Mouse (Mus musculus): ENCODE measurements at regions not wholly inside any gene's neighbourhood (a gene's known extent, or its start where the extent isn't known, plus 50 kb on each side); places are given as distances from the start of the nearest gene placed in this dataset.

- DNase-seq (ENCODE audit: low spot score) (no peak), ATAC-seq (replicated peaks; ENCODE audit: low FRiP score) (no peak)
- no peak overlapping the region for H3K9ac ChIP-seq (ENCODE audit: low read length)
- no peaks in the 10 kb centered on the region for H3K4me1 ChIP-seq (replicated peaks; ENCODE audit: control insufficient read depth, insufficient read depth, low read length)
- H3K27ac ChIP-seq (ENCODE audit: low read depth, low read length): no peak overlapping the region
- H3K27me3 ChIP-seq (ENCODE audit: control insufficient read depth, insufficient read depth, low read length): no peaks in the 10 kb centered on the region
- H3K4me2 ChIP-seq (ENCODE audit: low read depth, low read length, severe bottlenecking): no peak overlapping the region
- H3K4me3 ChIP-seq (ENCODE audit: low read depth, low read length): no peak overlapping the region
- WGBS: 87% methylated on average over 3 of the region's 3 CpGs
- no peaks in the 10 kb centered on the region for H3K9me3 ChIP-seq (ENCODE audit: control insufficient read depth, low read length)
- no peaks in the 10 kb centered on the region for H3K36me3 ChIP-seq (ENCODE audit: control insufficient read depth, insufficient read depth, low read length)
Measured at GRCm38 (mm10) chr14:105950924-105951323, 54.3 kb upstream of the Spry2 start.

GRCm38 (mm10) chr14:105955082-105955481 lies 58.5 kb upstream of the Spry2 start:
- H3K4me3 ChIP-seq (ENCODE audit: low read depth, low read length): no peak overlapping the region
- H3K9me3 ChIP-seq (ENCODE audit: control insufficient read depth, low read length): no peaks in the 10 kb centered on the region
- H3K36me3 ChIP-seq (ENCODE audit: control insufficient read depth, insufficient read depth, low read length): no peaks in the 10 kb centered on the region
- H3K4me1 ChIP-seq (replicated peaks; ENCODE audit: control insufficient read depth, insufficient read depth, low read length): no peaks in the 10 kb centered on the region
- ATAC-seq (replicated peaks; ENCODE audit: low FRiP score): no peak
- DNase-seq (ENCODE audit: low spot score): no peak
- no peak overlapping the region for H3K27ac ChIP-seq (ENCODE audit: low read depth, low read length)
- H3K4me2 ChIP-seq (ENCODE audit: low read depth, low read length, severe bottlenecking): no peak overlapping the region
- H3K27me3 ChIP-seq (ENCODE audit: control insufficient read depth, insufficient read depth, low read length): no peaks in the 10 kb centered on the region
- WGBS: 94% methylated on average over 11 of the region's 11 CpGs
- no peak overlapping the region for H3K9ac ChIP-seq (ENCODE audit: low read length)

- no peaks in the 10 kb centered on the region for H3K4me1 ChIP-seq (replicated peaks; ENCODE audit: control insufficient read depth, insufficient read depth, low read length)
- H3K4me3 ChIP-seq (ENCODE audit: low read depth, low read length): no peak overlapping the region
- ATAC-seq (replicated peaks; ENCODE audit: low FRiP score): no peak
- H3K4me2 ChIP-seq (ENCODE audit: low read depth, low read length, severe bottlenecking): no peak overlapping the region
- H3K27ac ChIP-seq (ENCODE audit: low read depth, low read length): no peak overlapping the region
- no peak overlapping the region for H3K9ac ChIP-seq (ENCODE audit: low read length)
- whole genome bisulfite sequencing: 94% methylated on average over 4 of the region's 4 CpGs
- no peaks in the 10 kb centered on the region for H3K27me3 ChIP-seq (ENCODE audit: control insufficient read depth, insufficient read depth, low read length)
- H3K36me3 ChIP-seq (ENCODE audit: control insufficient read depth, insufficient read depth, low read length): no peaks in the 10 kb centered on the region
- no peaks in the 10 kb centered on the region for H3K9me3 ChIP-seq (ENCODE audit: control insufficient read depth, low read length)
- DNase-seq (ENCODE audit: low spot score): no peak
Measured at GRCm38 (mm10) chr14:105956796-105957195, 60.2 kb upstream of the Spry2 start.

GRCm38 (mm10) chr14:105958005-105958404 lies 61.4 kb upstream of the Spry2 start:
- Histone ChIP-seq H3K27ac (ENCODE audit: low read depth, low read length) (no peak overlapping the region), H3K4me2 (ENCODE audit: low read depth, low read length, severe bottlenecking) (no peak overlapping the region), H3K9me3 (ENCODE audit: control insufficient read depth, low read length) (no peaks in the 10 kb centered on the region), H3K27me3 (ENCODE audit: control insufficient read depth, insufficient read depth, low read length) (no peaks in the 10 kb centered on the region), H3K4me1 (replicated peaks; ENCODE audit: control insufficient read depth, insufficient read depth, low read length) (no peaks in the 10 kb centered on the region), H3K4me3 (ENCODE audit: low read depth, low read length) (no peak overlapping the region), H3K36me3 (ENCODE audit: control insufficient read depth, insufficient read depth, low read length) (no peaks in the 10 kb centered on the region), H3K9ac (ENCODE audit: low read length) (no peak overlapping the region)
- DNase-seq (ENCODE audit: low spot score) (no peak), ATAC-seq (replicated peaks; ENCODE audit: low FRiP score) (no peak)
- 93% methylated on average over 7 of the region's 7 CpGs for WGBS

- H3K9ac ChIP-seq (ENCODE audit: low read length): no peak overlapping the region
- 70% methylated on average over 15 of the region's 15 CpGs for WGBS
- ATAC-seq (replicated peaks; ENCODE audit: low FRiP score): 0 out of 2 replicates have a peak, but pooled peaks have one; percentile 49
Measured at GRCm38 (mm10) chr14:105979544-105980323, 83.1 kb upstream of the Spry2 start.

GRCm38 (mm10) chr14:105980324-105980680 lies 83.7 kb upstream of the Spry2 start:
- no peaks in the 10 kb centered on the region for H3K27me3 ChIP-seq (ENCODE audit: control insufficient read depth, insufficient read depth, low read length)
- DNase-seq (ENCODE audit: low spot score): no peak
- no peak overlapping the region for H3K27ac ChIP-seq (ENCODE audit: low read depth, low read length)
- H3K4me1 ChIP-seq (replicated peaks; ENCODE audit: control insufficient read depth, insufficient read depth, low read length): no peaks in the 10 kb centered on the region; the same call in 1 of the 2 replicates
- no peaks in the 10 kb centered on the region for H3K9me3 ChIP-seq (ENCODE audit: control insufficient read depth, low read length)
- 47% methylated on average over 5 of the region's 5 CpGs for WGBS
- no peaks in the 10 kb centered on the region for H3K36me3 ChIP-seq (ENCODE audit: control insufficient read depth, insufficient read depth, low read length)
- H3K4me2 ChIP-seq (ENCODE audit: low read depth, low read length, severe bottlenecking): no peak overlapping the region
- H3K9ac ChIP-seq (ENCODE audit: low read length): no peak overlapping the region
- H3K4me3 ChIP-seq (ENCODE audit: low read depth, low read length): no peak overlapping the region
- no peak for ATAC-seq (replicated peaks; ENCODE audit: low FRiP score)

More at GRCm38 (mm10) chr14:105979544-105980323, 83.1 kb upstream of the Spry2 start:
- no peak overlapping the region for H3K4me2 ChIP-seq (ENCODE audit: low read depth, low read length, severe bottlenecking)
- H3K36me3 ChIP-seq (ENCODE audit: control insufficient read depth, insufficient read depth, low read length): no peaks in the 10 kb centered on the region
- H3K9me3 ChIP-seq (ENCODE audit: control insufficient read depth, low read length): no peaks in the 10 kb centered on the region
- H3K27ac ChIP-seq (ENCODE audit: low read depth, low read length): no peak overlapping the region
- DNase-seq (ENCODE audit: low spot score): no peak
- no peaks in the 10 kb centered on the region; the same call in 1 of the 2 replicates for H3K4me1 ChIP-seq (replicated peaks; ENCODE audit: control insufficient read depth, insufficient read depth, low read length)
- no peaks in the 10 kb centered on the region for H3K27me3 ChIP-seq (ENCODE audit: control insufficient read depth, insufficient read depth, low read length)
- no peak overlapping the region for H3K4me3 ChIP-seq (ENCODE audit: low read depth, low read length)

GRCm38 (mm10) chr14:105987341-105987882 lies 90.8 kb upstream of the Spry2 start:
- 91% methylated on average over 4 of the region's 4 CpGs for WGBS
- no peaks in the 10 kb centered on the region for H3K36me3 ChIP-seq (ENCODE audit: control insufficient read depth, insufficient read depth, low read length)
- H3K27ac ChIP-seq (ENCODE audit: low read depth, low read length): no peak overlapping the region
- H3K9me3 ChIP-seq (ENCODE audit: control insufficient read depth, low read length): no peaks in the 10 kb centered on the region
- no peaks in the 10 kb centered on the region for H3K4me1 ChIP-seq (replicated peaks; ENCODE audit: control insufficient read depth, insufficient read depth, low read length)
- H3K4me2 ChIP-seq (ENCODE audit: low read depth, low read length, severe bottlenecking): no peak overlapping the region
- no peak for DNase-seq (ENCODE audit: low spot score)
- H3K4me3 ChIP-seq (ENCODE audit: low read depth, low read length): no peak overlapping the region
- no peak for ATAC-seq (replicated peaks; ENCODE audit: low FRiP score)
- no peaks in the 10 kb centered on the region for H3K27me3 ChIP-seq (ENCODE audit: control insufficient read depth, insufficient read depth, low read length)
- H3K9ac ChIP-seq (ENCODE audit: low read length): no peak overlapping the region

- Histone ChIP-seq H3K27me3 (ENCODE audit: control insufficient read depth, insufficient read depth, low read length) (no peaks in the 10 kb centered on the region), H3K4me1 (replicated peaks; ENCODE audit: control insufficient read depth, insufficient read depth, low read length) (no peaks in the 10 kb centered on the region), H3K9me3 (ENCODE audit: control insufficient read depth, low read length) (no peaks in the 10 kb centered on the region), H3K9ac (ENCODE audit: low read length) (no peak overlapping the region), H3K36me3 (ENCODE audit: control insufficient read depth, insufficient read depth, low read length) (no peaks in the 10 kb centered on the region), H3K27ac (ENCODE audit: low read depth, low read length) (no peak overlapping the region), H3K4me3 (ENCODE audit: low read depth, low read length) (no peak overlapping the region), H3K4me2 (ENCODE audit: low read depth, low read length, severe bottlenecking) (no peak overlapping the region)
- DNase-seq (ENCODE audit: low spot score) (no peak), ATAC-seq (replicated peaks; ENCODE audit: low FRiP score) (no peak)
Measured at GRCm38 (mm10) chr14:105988738-105989137, 92.1 kb upstream of the Spry2 start.

- DNase-seq (ENCODE audit: low spot score) (no peak), ATAC-seq (replicated peaks; ENCODE audit: low FRiP score) (no peak)
- H3K27me3 ChIP-seq (ENCODE audit: control insufficient read depth, insufficient read depth, low read length): no peaks in the 10 kb centered on the region
- H3K9ac ChIP-seq (ENCODE audit: low read length): no peak overlapping the region
- no peaks in the 10 kb centered on the region for H3K36me3 ChIP-seq (ENCODE audit: control insufficient read depth, insufficient read depth, low read length)
- no peaks in the 10 kb centered on the region for H3K4me1 ChIP-seq (replicated peaks; ENCODE audit: control insufficient read depth, insufficient read depth, low read length)
- H3K9me3 ChIP-seq (ENCODE audit: control insufficient read depth, low read length): no peaks in the 10 kb centered on the region
- H3K4me2 ChIP-seq (ENCODE audit: low read depth, low read length, severe bottlenecking): no peak overlapping the region
- H3K4me3 ChIP-seq (ENCODE audit: low read depth, low read length): no peak overlapping the region
- H3K27ac ChIP-seq (ENCODE audit: low read depth, low read length): no peak overlapping the region
- 87% methylated on average over 3 of the region's 3 CpGs for WGBS
Measured at GRCm38 (mm10) chr14:105993124-105993523, 96.5 kb upstream of the Spry2 start.
